Mouse (Mus musculus): ENCODE results near the gene Fam168a. TPM values are rescaled to one million over a fixed set of nuclear protein-coding genes. Genes with fewer than 3 reads are reported as not detected.

Fam168a gene
- polyA plus RNA-seq, 1 experiment from 2014 or later = 42.2 TPM

- no peaks in the 10 kb centered on the region for H3K27me3 ChIP-seq
- H3K4me1 ChIP-seq = no peaks in the 10 kb centered on the region
- no peak overlapping the region for H3K4me3 ChIP-seq
- H3K36me3 ChIP-seq = peaks cover 97% of the 10 kb centered on the region
- H3K27ac ChIP-seq = no peak overlapping the region
- no peak for ATAC-seq (ENCODE audit: insufficient number of reproducible peaks, low FRiP score, low TSS enrichment, low read depth)
- H3K9me3 ChIP-seq = no peaks in the 10 kb centered on the region
- H3K4me2 ChIP-seq = no peak overlapping the region
- WGBS = 88% methylated on average over 9 of the region's 9 CpGs
- no peak overlapping the region for H3K9ac ChIP-seq
Measured at GRCm38 (mm10) chr7:100876771-100877170, 170.3 kb downstream of the Fam168a start.

GRCm38 (mm10) chr7:100879595-100879994, 173.2 kb downstream of the Fam168a start:
- H3K4me2 ChIP-seq = no peak overlapping the region
- H3K4me3 ChIP-seq = no peak overlapping the region
- no peak for ATAC-seq (ENCODE audit: insufficient number of reproducible peaks, low FRiP score, low TSS enrichment, low read depth)
- WGBS = 29% methylated on average over 20 of the region's 20 CpGs
- H3K36me3 ChIP-seq = peaks cover 97% of the 10 kb centered on the region
- no peaks in the 10 kb centered on the region for H3K4me1 ChIP-seq
- H3K9ac ChIP-seq = no peak overlapping the region
- no peak overlapping the region for H3K27ac ChIP-seq
- no peaks in the 10 kb centered on the region for H3K27me3 ChIP-seq
- H3K9me3 ChIP-seq = no peaks in the 10 kb centered on the region

GRCm38 (mm10) chr7:100881531-100881930, 175.1 kb downstream of the Fam168a start:
- Histone ChIP-seq H3K36me3 (peaks cover 93% of the 10 kb centered on the region), H3K4me3 (no peak overlapping the region), H3K27ac (no peak overlapping the region), H3K9me3 (no peaks in the 10 kb centered on the region), H3K27me3 (no peaks in the 10 kb centered on the region), H3K9ac (no peak overlapping the region), H3K4me2 (no peak overlapping the region), H3K4me1 (no peaks in the 10 kb centered on the region)
- no peak for ATAC-seq (ENCODE audit: insufficient number of reproducible peaks, low FRiP score, low TSS enrichment, low read depth)
- WGBS = 88% methylated on average over 9 of the region's 9 CpGs

- 84% methylated on average over 4 of the region's 4 CpGs for WGBS
- H3K4me3 ChIP-seq = no peak overlapping the region
- ATAC-seq (ENCODE audit: insufficient number of reproducible peaks, low FRiP score, low TSS enrichment, low read depth) = no peak
- no peaks in the 10 kb centered on the region for H3K4me1 ChIP-seq
- no peak overlapping the region for H3K4me2 ChIP-seq
- no peaks in the 10 kb centered on the region for H3K27me3 ChIP-seq
- H3K9ac ChIP-seq = no peak overlapping the region
- no peak overlapping the region for H3K27ac ChIP-seq
- peaks cover 88% of the 10 kb centered on the region for H3K36me3 ChIP-seq
- H3K9me3 ChIP-seq = no peaks in the 10 kb centered on the region
Measured at GRCm38 (mm10) chr7:100881950-100882349, 175.5 kb downstream of the Fam168a start.

GRCm38 (mm10) chr7:100884460-100884859, 178.0 kb downstream of the Fam168a start:
- Histone ChIP-seq H3K27me3 (no peaks in the 10 kb centered on the region), H3K36me3 (peaks cover 72% of the 10 kb centered on the region), H3K27ac (no peak overlapping the region), H3K4me3 (no peak overlapping the region), H3K4me2 (no peak overlapping the region), H3K4me1 (no peaks in the 10 kb centered on the region), H3K9me3 (no peaks in the 10 kb centered on the region), H3K9ac (0 out of 2 replicates have a peak overlapping the region, but pooled peaks have one; percentile 4)
- ATAC-seq (ENCODE audit: insufficient number of reproducible peaks, low FRiP score, low TSS enrichment, low read depth) = no peak
- 88% methylated on average over 4 of the region's 4 CpGs for WGBS

- Histone ChIP-seq H3K4me3 (no peak overlapping the region), H3K27me3 (no peaks in the 10 kb centered on the region), H3K9ac (no peak overlapping the region), H3K27ac (no peak overlapping the region), H3K4me1 (no peaks in the 10 kb centered on the region), H3K9me3 (no peaks in the 10 kb centered on the region), H3K36me3 (peaks cover 66% of the 10 kb centered on the region), H3K4me2 (no peak overlapping the region)
- no peak for ATAC-seq (ENCODE audit: insufficient number of reproducible peaks, low FRiP score, low TSS enrichment, low read depth)
- WGBS = 30% methylated on average over 3 of the region's 3 CpGs
Measured at GRCm38 (mm10) chr7:100886535-100886934, 180.1 kb downstream of the Fam168a start.

Small RNAs within 50 kb of the gene (microRNA-seq; reads per million reads assigned to microRNA genes)
- 74.7 reads per million, percentile 45 among the genes with 10 or more reads in this experiment for gene Mir3102

Other genes with a start within 250 kb of the Fam168a start
- 0.28 and 0.79 TPM in 2 replicates for gene Ucp3, start 233.6 kb upstream of the Fam168a start, polyA plus RNA-seq (2015; fragmentation: Nextera tagmentation; extraction: Ambion mirVana)
- gene Ucp2, start 213.3 kb upstream of the Fam168a start, polyA plus RNA-seq (2015; fragmentation: Nextera tagmentation; extraction: Ambion mirVana) = 141 and 187 TPM in 2 replicates
- gene Dnajb13, start 191.7 kb upstream of the Fam168a start, polyA plus RNA-seq (2015; fragmentation: Nextera tagmentation; extraction: Ambion mirVana) = 0.27 and 0.38 TPM in 2 replicates
- 20.9 and 24.6 TPM in 2 replicates for gene Coa4, start 169.6 kb upstream of the Fam168a start, polyA plus RNA-seq (2015; fragmentation: Nextera tagmentation; extraction: Ambion mirVana)
- 95.4 and 106 TPM in 2 replicates for gene Rab6a, start 99.2 kb upstream of the Fam168a start, polyA plus RNA-seq (2015; fragmentation: Nextera tagmentation; extraction: Ambion mirVana)
- 72.9 and 73.5 TPM in 2 replicates for gene Mrpl48, start 98.3 kb upstream of the Fam168a start, polyA plus RNA-seq (2015; fragmentation: Nextera tagmentation; extraction: Ambion mirVana)
- 4.5 and 6.8 TPM in 2 replicates for gene Plekhb1, start 44.2 kb upstream of the Fam168a start, polyA plus RNA-seq (2015; fragmentation: Nextera tagmentation; extraction: Ambion mirVana)
- gene Relt, start 156.8 kb downstream of the Fam168a start, polyA plus RNA-seq (2015; fragmentation: Nextera tagmentation; extraction: Ambion mirVana) = 4.4 and 6.2 TPM in 2 replicates
- gene Arhgef17, start 225.5 kb downstream of the Fam168a start, polyA plus RNA-seq (2015; fragmentation: Nextera tagmentation; extraction: Ambion mirVana) = 8.0 and 8.5 TPM in 2 replicates